Comparison of ENCODE assay signal across 10 mouse cellular contexts in the genomic region with DNA sequence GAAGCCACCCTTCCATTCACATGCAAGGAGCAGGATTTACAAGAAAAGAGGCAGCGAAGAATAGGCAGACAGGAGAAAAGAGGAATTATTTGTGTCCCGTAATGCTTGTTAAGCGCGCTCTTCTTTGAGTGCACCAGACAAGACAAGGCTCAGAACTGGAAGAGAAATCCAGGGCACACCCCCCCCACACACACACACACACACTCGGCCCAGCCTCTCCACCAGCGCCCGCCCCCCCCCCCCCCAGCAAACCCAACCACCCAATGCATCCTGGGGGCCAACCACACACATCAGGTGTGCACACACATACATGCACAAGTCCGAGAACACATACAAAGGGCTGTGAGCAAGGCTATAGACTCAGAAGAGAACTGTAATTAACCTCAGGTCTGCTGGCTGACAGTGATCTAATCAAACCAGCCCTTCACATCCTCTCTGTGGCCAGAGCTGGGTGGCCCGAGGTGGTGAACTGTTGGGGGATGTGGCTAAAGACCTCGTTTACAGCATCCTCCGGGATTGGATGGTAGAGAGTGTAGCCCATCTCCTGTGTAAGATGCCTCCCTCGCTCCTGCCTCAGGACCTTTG.
DNase-seq lines count a peak whose midpoint lies in the region; ATAC-seq lines count a peak whose summit lies in the region.
"Had no signal": no experiment of that assay in that cellular context is flagged by ENCODE, and none has a peak within 500 bp of the region (broad histone marks: within the 10 kb centered on the region; RNA-seq: fewer than 3 reads in every experiment).

No protein-coding gene starts in this region.

- peak overlapping the region; percentile 52 for H3K4me2 ChIP-seq in heart, embryonic 11.5 days
- H3K4me2 ChIP-seq in hindbrain, embryonic 15.5 days = peak overlapping the region; percentile 56
- H3K4me2 ChIP-seq in midbrain, embryonic 16.5 days (ENCODE audit: low read length) = peak overlapping the region; percentile 58

- no peaks in the 10 kb centered on the region for H3K9me3 ChIP-seq in heart, embryonic 11.5 days (replicated peaks; ENCODE audit: control insufficient read depth, low read length)
- H3K9me3 ChIP-seq in embryonic facial prominence, embryonic 10.5 days = no peaks in the 10 kb centered on the region
- no peaks in the 10 kb centered on the region for H3K9me3 ChIP-seq in hindbrain, embryonic 15.5 days
- H3K9me3 ChIP-seq in midbrain, embryonic 16.5 days (replicated peaks; ENCODE audit: control insufficient read depth, low read length, poor library complexity, severe bottlenecking) = no peaks in the 10 kb centered on the region

- H3K27ac ChIP-seq in heart, embryonic 11.5 days (ENCODE audit: low read depth, low read length) = no peak overlapping the region
- H3K27ac ChIP-seq in embryonic facial prominence, embryonic 10.5 days (replicated peaks) = peak overlapping the region; percentile 79
- H3K27ac ChIP-seq in hindbrain, embryonic 15.5 days (replicated peaks) = no peak overlapping the region
- H3K27ac ChIP-seq in midbrain, embryonic 16.5 days (ENCODE audit: low read length) = peak overlapping the region; percentile 53; the same call in 1 of the 2 replicates

- peak overlapping the region; percentile 14; the same call in 1 of the 2 replicates for H3K4me3 ChIP-seq in heart, embryonic 11.5 days (ENCODE audit: low read depth, low read length)
- peak overlapping the region; percentile 51 for H3K4me3 ChIP-seq in embryonic facial prominence, embryonic 10.5 days
- peak overlapping the region; percentile 16; the same call in 1 of the 2 replicates for H3K4me3 ChIP-seq in hindbrain, embryonic 15.5 days
- peak overlapping the region; percentile 22; the same call in 1 of the 2 replicates for H3K4me3 ChIP-seq in midbrain, embryonic 16.5 days (ENCODE audit: low read depth, low read length)
- H3K4me3 ChIP-seq: megakaryocyte, embryonic 14.5 days had no signal

- 17% methylated on average over 12 of the region's 12 CpGs for WGBS in heart, embryonic 11.5 days (ENCODE audit: insufficient replicate concordance)
- WGBS in embryonic facial prominence, embryonic 10.5 days = 10% methylated on average over 12 of the region's 12 CpGs
- 13% methylated on average over 10 of the region's 12 CpGs for WGBS in hindbrain, embryonic 15.5 days
- WGBS in midbrain, embryonic 16.5 days = 6% methylated on average over 12 of the region's 12 CpGs

- H3K27me3 ChIP-seq in heart, embryonic 11.5 days (ENCODE audit: control insufficient read depth, insufficient read depth, low read length) = peaks cover 45% of the 10 kb centered on the region
- H3K27me3 ChIP-seq in embryonic facial prominence, embryonic 10.5 days (replicated peaks; ENCODE audit: low read depth, poor library complexity, severe bottlenecking) = peaks cover 99% of the 10 kb centered on the region
- H3K27me3 ChIP-seq in hindbrain, embryonic 15.5 days = no peaks in the 10 kb centered on the region
- no peaks in the 10 kb centered on the region; the same call in 1 of the 2 replicates for H3K27me3 ChIP-seq in midbrain, embryonic 16.5 days (ENCODE audit: control insufficient read depth, insufficient read depth, low read depth, low read length)

- DNase-seq in heart, adult 9 months (ENCODE audit: low spot score in 2 of 2) = no peak
- peak; percentile 25 for DNase-seq in embryonic facial prominence, embryonic 10.5 days (ENCODE audit: low spot score)
- no peak for DNase-seq in right cerebral cortex, postnatal 36 days (ENCODE audit: low spot score in 2 of 2)
- no peak for DNase-seq in frontal cortex, postnatal 14 days (ENCODE audit: low spot score in 2 of 2)
- DNase-seq in spleen, adult 12 weeks (ENCODE audit: low spot score) = no peak
- DNase-seq: right cerebral cortex, postnatal 25 days had no signal

- ATAC-seq in heart, embryonic 11.5 days (replicated peaks; ENCODE audit: insufficient number of reproducible peaks, low FRiP score, low TSS enrichment) = no peak
- ATAC-seq in hindbrain, embryonic 15.5 days (ENCODE audit: low FRiP score, low read depth) = 0 out of 2 replicates have a peak, but pooled peaks have one; percentile 17
- ATAC-seq in midbrain, embryonic 16.5 days = 0 out of 2 replicates have a peak, but pooled peaks have one; percentile 23

- no peaks in the 10 kb centered on the region; the same call in 1 of the 2 replicates for H3K4me1 ChIP-seq in heart, embryonic 11.5 days (ENCODE audit: control insufficient read depth, insufficient read depth, low read length)
- peaks cover 16% of the 10 kb centered on the region for H3K4me1 ChIP-seq in embryonic facial prominence, embryonic 10.5 days
- peaks cover 18% of the 10 kb centered on the region for H3K4me1 ChIP-seq in hindbrain, embryonic 15.5 days (replicated peaks)
- H3K4me1 ChIP-seq in midbrain, embryonic 16.5 days (ENCODE audit: control insufficient read depth, insufficient read depth, low read length) = peaks cover 12% of the 10 kb centered on the region
- H3K4me1 ChIP-seq: megakaryocyte, embryonic 14.5 days had no signal

- no peak overlapping the region for H3K9ac ChIP-seq in heart, embryonic 11.5 days (ENCODE audit: low read depth, low read length)
- peak overlapping the region; percentile 26; the same call in 1 of the 2 replicates for H3K9ac ChIP-seq in hindbrain, embryonic 15.5 days
- H3K9ac ChIP-seq in midbrain, embryonic 16.5 days (ENCODE audit: low read depth, low read length) = peak overlapping the region; percentile 56

- no peaks in the 10 kb centered on the region for H3K36me3 ChIP-seq in heart, embryonic 11.5 days (ENCODE audit: control insufficient read depth, insufficient read depth, low read length)
- H3K36me3 ChIP-seq in embryonic facial prominence, embryonic 10.5 days (replicated peaks) = no peaks in the 10 kb centered on the region
- no peaks in the 10 kb centered on the region for H3K36me3 ChIP-seq in hindbrain, embryonic 15.5 days
- no peaks in the 10 kb centered on the region for H3K36me3 ChIP-seq in midbrain, embryonic 16.5 days (ENCODE audit: control insufficient read depth, insufficient read depth, low read length)

Comparison
In these comparisons a context has a peak if more than half of its experiments do, and no peak if none do; other contexts are left out.
1. H3K27ac ChIP-seq: peak in embryonic facial prominence, embryonic 10.5 days (single experiment) and midbrain, embryonic 16.5 days (single experiment); none in heart, embryonic 11.5 days (single experiment) and hindbrain, embryonic 15.5 days (single experiment).
2. Peak in every context shown above with its lines, with median percentiles within 50 percentile points of each other: H3K4me2 ChIP-seq and H3K4me3 ChIP-seq.